In the genomic region with DNA sequence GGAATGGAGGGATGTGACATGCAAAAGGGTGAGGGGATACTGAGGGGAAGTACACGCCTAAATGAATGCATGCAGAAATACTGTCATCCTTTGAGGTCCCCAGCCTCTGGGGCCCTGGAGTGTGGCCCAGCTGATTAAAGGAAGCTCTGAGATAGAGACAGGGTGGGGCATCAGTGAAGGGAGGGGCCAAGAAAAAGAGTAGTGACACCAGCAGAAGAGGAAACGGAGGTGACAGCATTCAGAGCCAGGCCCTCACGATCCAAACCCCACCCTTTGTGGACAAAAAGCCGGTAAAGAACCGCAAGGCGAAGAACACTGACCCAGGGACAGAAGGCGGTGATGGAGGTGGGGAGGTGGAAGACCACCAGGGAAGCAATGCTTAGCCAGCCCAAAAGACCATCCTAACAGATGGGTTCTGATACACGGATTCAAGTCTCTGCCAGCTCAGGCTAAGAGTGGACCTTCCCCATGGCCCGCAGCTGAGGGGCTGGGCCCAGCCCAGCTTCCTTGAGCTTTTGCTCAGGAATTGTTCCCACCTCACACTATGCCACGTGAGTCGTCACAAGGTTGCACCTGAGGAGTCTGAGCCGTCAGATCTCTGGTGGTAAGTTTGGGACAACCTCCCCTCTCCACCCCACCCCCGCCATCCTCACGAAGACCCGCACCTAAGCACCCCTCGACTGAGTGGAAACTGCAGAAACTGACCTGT, we compare ENCODE assay signal across 8 mouse cellular contexts. TPM values are rescaled to one million over a fixed set of nuclear protein-coding genes. Genes with fewer than 3 reads are reported as not detected.
DNase-seq lines count a peak whose midpoint lies in the region; ATAC-seq and TF ChIP-seq lines count a peak whose summit lies in the region.

No protein-coding gene starts in this region.

- no peaks in the 10 kb centered on the region for H3K9me3 ChIP-seq in hindbrain, embryonic 14.5 days (ENCODE audit: control insufficient read depth, low read length)
- H3K9me3 ChIP-seq in lung, postnatal 0 days (ENCODE audit: low read length) = no peaks in the 10 kb centered on the region

- no peak for TF ChIP-seq POLR2A in bone marrow, adult 2 months (IDR thresholded peaks at IDR 0.05; ENCODE audit: borderline replicate concordance, control insufficient read depth, low read depth, low read length)
- peak; percentile 13; the same call in 1 of the 2 replicates for TF ChIP-seq POLR2A in spleen, adult 2 months (IDR thresholded peaks at IDR 0.05; ENCODE audit: low read depth, low read length)

- TF ChIP-seq CTCF in bone marrow, adult 2 months (IDR thresholded peaks at IDR 0.05; ENCODE audit: control insufficient read depth, insufficient read depth, low read length) = no peak
- TF ChIP-seq CTCF in lung, postnatal 0 days (IDR thresholded peaks at IDR 0.05) = no peak
- no peak for TF ChIP-seq CTCF in spleen, adult 2 months (IDR thresholded peaks at IDR 0.05; ENCODE audit: extremely low read depth, insufficient read depth, insufficient read length, insufficient replicate concordance)
- TF ChIP-seq CTCF in left cerebral cortex, adult 2 months (IDR thresholded peaks at IDR 0.05) = no peak

- 9% methylated on average over 16 of the region's 16 CpGs for WGBS in bone marrow, adult 2 months
- 46% methylated on average over 16 of the region's 16 CpGs for WGBS in hindbrain, embryonic 14.5 days
- 35% methylated on average over 14 of the region's 16 CpGs for WGBS in lung, postnatal 0 days
- WGBS in spleen, adult 2 months = 5% methylated on average over 16 of the region's 16 CpGs

- H3K9ac ChIP-seq in hindbrain, embryonic 14.5 days = no peak overlapping the region
- 0 out of 2 replicates have a peak overlapping the region, but pooled peaks have one; percentile 20 for H3K9ac ChIP-seq in lung, postnatal 0 days (replicated peaks; ENCODE audit: low read depth)

- H3K4me2 ChIP-seq in hindbrain, embryonic 14.5 days (replicated peaks) = peak overlapping the region; percentile 39
- peak overlapping the region; percentile 37 for H3K4me2 ChIP-seq in lung, postnatal 0 days (replicated peaks; ENCODE audit: low read depth, low read length)

- ATAC-seq in hindbrain, embryonic 14.5 days (ENCODE audit: low FRiP score) = no peak
- peak; percentile 14; the same call in 1 of the 2 replicates for ATAC-seq in lung, postnatal 0 days
- no peak for ATAC-seq in frontal cortex, adult (ENCODE audit: low TSS enrichment)

- H3K4me3 ChIP-seq in bone marrow, adult 2 months (replicated peaks; ENCODE audit: control insufficient read depth, low read depth, low read length) = peak overlapping the region; percentile 73
- H3K4me3 ChIP-seq in hindbrain, embryonic 14.5 days (replicated peaks; ENCODE audit: low read length) = no peak overlapping the region
- 0 out of 2 replicates have a peak overlapping the region, but pooled peaks have one; percentile 19 for H3K4me3 ChIP-seq in lung, postnatal 0 days (ENCODE audit: low read depth, low read length)
- peak overlapping the region; percentile 63 for H3K4me3 ChIP-seq in spleen, adult 2 months (ENCODE audit: extremely low read depth, insufficient read depth, insufficient read length)
- H3K4me3 ChIP-seq in left cerebral cortex, adult 2 months = no peak overlapping the region

- H3K4me1 ChIP-seq in bone marrow, adult 2 months (ENCODE audit: control insufficient read depth, insufficient read depth, low read length) = no peaks in the 10 kb centered on the region
- peaks cover 6% of the 10 kb centered on the region for H3K4me1 ChIP-seq in hindbrain, embryonic 14.5 days (replicated peaks; ENCODE audit: control insufficient read depth, insufficient read depth, low read length)
- H3K4me1 ChIP-seq in lung, postnatal 0 days (ENCODE audit: insufficient read depth, low read depth, low read length) = 0 out of 2 replicates have a peak, but pooled peaks cover 3% of the 10 kb centered on the region
- no peaks in the 10 kb centered on the region; the same call in none of the 2 replicates for H3K4me1 ChIP-seq in spleen, adult 2 months (ENCODE audit: control insufficient read depth, insufficient read depth, insufficient read length)

- intact Hi-C loops in left cerebral cortex, postnatal 4 days (cut with DNase I) = no loop called here
- intact Hi-C loops in left cerebral cortex, adult 2 months (cut with DNase I) = no loop called here

- peaks cover 5% of the 10 kb centered on the region; the same call in 1 of the 2 replicates for H3K27me3 ChIP-seq in hindbrain, embryonic 14.5 days (ENCODE audit: control insufficient read depth, insufficient read depth, low read length)
- no peaks in the 10 kb centered on the region for H3K27me3 ChIP-seq in lung, postnatal 0 days (replicated peaks; ENCODE audit: insufficient read depth, low read length)
- no peaks in the 10 kb centered on the region for H3K27me3 ChIP-seq in spleen, adult 2 months (ENCODE audit: control insufficient read depth, insufficient read depth, low read length)

- peak; percentile 41 to 58 for DNase-seq in CD8-positive naive resting alpha-beta T cell, adult 2 months (ENCODE audit: low read depth in 2 of 2, low spot score in 2 of 2)
- no peak for DNase-seq in hindbrain, embryonic 14.5 days (ENCODE audit: low spot score)
- peak; percentile 36 for DNase-seq in lung, postnatal 0 days (ENCODE audit: low spot score)
- peak; percentile 54 to 63 for DNase-seq in spleen, adult 2 months (ENCODE audit: low read depth in 1 of 2, low spot score in 2 of 2)
- DNase-seq in left cerebral cortex, postnatal 4 days = no peak
- no peak for DNase-seq in left cerebral cortex, adult 2 months (ENCODE audit: extremely low spot score in 1 of 2, low spot score in 2 of 2)

- no peak for TF ChIP-seq EP300 in lung, postnatal 0 days (IDR thresholded peaks at IDR 0.05)

- peak overlapping the region; percentile 14 for H3K27ac ChIP-seq in bone marrow, adult 2 months (ENCODE audit: control insufficient read depth, insufficient read depth, low read depth, low read length, poor library complexity)
- no peak overlapping the region for H3K27ac ChIP-seq in hindbrain, embryonic 14.5 days
- no peak overlapping the region for H3K27ac ChIP-seq in lung, postnatal 0 days (ENCODE audit: low read length)
- H3K27ac ChIP-seq in spleen, adult 2 months (ENCODE audit: insufficient read depth, low read length) = peak overlapping the region; percentile 63
- no peak overlapping the region for H3K27ac ChIP-seq in left cerebral cortex, adult 2 months

- no peaks in the 10 kb centered on the region for H3K36me3 ChIP-seq in hindbrain, embryonic 14.5 days (replicated peaks; ENCODE audit: control insufficient read depth, insufficient read depth)
- no peaks in the 10 kb centered on the region for H3K36me3 ChIP-seq in lung, postnatal 0 days (ENCODE audit: insufficient read depth, low read length)
- no peaks in the 10 kb centered on the region for H3K36me3 ChIP-seq in spleen, adult 2 months (ENCODE audit: control insufficient read depth, insufficient read depth, low read length)

RNA-seq across cellular contexts. Expression of a gene that starts 0.4 kb away (rescaled TPM):
- polyA plus RNA-seq in bone marrow, adult 2 months (2011; ENCODE audit: insufficient read depth, insufficient read length, low replicate concordance, missing spikeins) = 1.7 and 4.4 TPM in 2 replicates
- polyA plus RNA-seq in hindbrain, embryonic 14.5 days (2014; fragmentation: Nextera tagmentation; extraction: Ambion mirVana) = 2.0 and 2.1 TPM in 2 replicates
- 0.93 and 0.96 TPM in 2 replicates for polyA plus RNA-seq in lung, postnatal 0 days (2015; fragmentation: Nextera tagmentation; extraction: Ambion mirVana)
- 5.5 and 7.7 TPM in 2 replicates for polyA plus RNA-seq in spleen, adult 2 months (2012; rRNA removed)
- 1 to 10 TPM; 3.7 to 3.8 TPM for total RNA-seq in left cerebral cortex, postnatal 4 days (2021)
- total RNA-seq in left cerebral cortex, adult 2 months (2021) = 10 to 100 TPM; 51.7 to 54.1 TPM

Comparison
In these comparisons a context has a peak if more than half of its experiments do, and no peak if none do; other contexts are left out.
1. DNase-seq: peak in CD8-positive naive resting alpha-beta T cell, adult 2 months (2 of 2), lung, postnatal 0 days (single experiment) and spleen, adult 2 months (2 of 2); none in hindbrain, embryonic 14.5 days (single experiment), left cerebral cortex, postnatal 4 days (single experiment) and left cerebral cortex, adult 2 months (0 of 2).
2. H3K27ac ChIP-seq: peak in bone marrow, adult 2 months (single experiment) and spleen, adult 2 months (single experiment); none in hindbrain, embryonic 14.5 days (single experiment), lung, postnatal 0 days (single experiment) and left cerebral cortex, adult 2 months (single experiment).
3. H3K4me3 ChIP-seq: peak in bone marrow, adult 2 months (single experiment), lung, postnatal 0 days (single experiment) and spleen, adult 2 months (single experiment); none in hindbrain, embryonic 14.5 days (single experiment) and left cerebral cortex, adult 2 months (single experiment).